10 mouse cellular contexts compared by ENCODE assay signal in the genomic region with DNA sequence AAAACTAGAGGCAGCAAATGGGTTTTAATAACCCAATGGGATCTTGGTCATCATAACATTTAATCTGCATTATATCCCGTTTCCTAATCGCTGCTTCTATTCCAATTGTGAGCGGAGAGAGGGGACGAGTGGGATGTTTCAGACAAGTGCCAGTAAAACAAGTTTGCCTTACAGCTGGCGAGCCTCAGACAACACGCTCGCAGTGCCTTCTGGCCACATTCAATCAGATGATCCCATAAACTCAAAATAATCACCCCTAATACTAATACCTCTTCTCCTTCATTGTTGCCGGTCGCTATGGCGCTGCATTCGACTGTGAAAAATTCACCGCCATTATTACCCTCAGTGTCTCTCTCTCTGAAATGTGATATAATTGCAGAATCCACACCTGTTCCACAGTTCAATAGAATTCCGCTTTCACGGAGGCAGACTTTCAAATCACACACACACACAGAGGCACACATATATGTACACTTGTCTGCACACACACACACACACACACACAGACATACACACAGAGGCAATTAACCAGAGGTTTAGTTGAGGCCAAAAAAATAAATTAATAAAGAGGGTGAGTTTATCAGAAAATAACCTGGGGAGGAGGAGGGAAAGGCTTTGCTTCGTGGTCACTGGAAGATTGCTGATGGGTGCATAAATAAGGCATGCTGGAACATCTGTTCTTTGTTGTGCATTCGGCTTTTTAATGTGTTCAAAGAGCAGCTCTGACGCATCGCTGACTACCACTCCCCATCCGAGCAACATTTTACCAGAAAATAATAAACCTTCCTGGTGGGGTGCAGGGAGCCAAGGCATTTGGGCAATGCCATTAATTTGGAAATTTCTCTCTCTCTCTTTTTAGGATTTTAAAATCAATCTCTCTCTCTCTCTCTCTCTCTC.
DNase-seq lines count a peak whose midpoint lies in the region; ATAC-seq and TF ChIP-seq lines count a peak whose summit lies in the region.
"Had no signal": no experiment of that assay in that cellular context is flagged by ENCODE, and none has a peak within 500 bp of the region (broad histone marks: within the 10 kb centered on the region; RNA-seq: fewer than 3 reads in every experiment).

No protein-coding gene starts in this region.

- WGBS in forebrain, embryonic 12.5 days = 48% methylated on average over 19 of the region's 19 CpGs
- 32% methylated on average over 19 of the region's 19 CpGs for WGBS in midbrain, postnatal 0 days
- 68% methylated on average over 19 of the region's 19 CpGs for WGBS in kidney, embryonic 14.5 days

- H3K4me3 ChIP-seq in forebrain, embryonic 12.5 days (replicated peaks) = no peak overlapping the region
- no peak overlapping the region for H3K4me3 ChIP-seq in midbrain, postnatal 0 days (ENCODE audit: low read depth, low read length)
- no peak overlapping the region for H3K4me3 ChIP-seq in kidney, embryonic 14.5 days (ENCODE audit: low read length)
- H3K4me3 ChIP-seq: megakaryocyte, embryonic 14.5 days had no signal

- H3K4me2 ChIP-seq in forebrain, embryonic 12.5 days = peak overlapping the region; percentile 21
- peak overlapping the region; percentile 20 for H3K4me2 ChIP-seq in midbrain, postnatal 0 days (ENCODE audit: low read depth, low read length, poor library complexity, severe bottlenecking)
- H3K4me2 ChIP-seq in kidney, embryonic 14.5 days (replicated peaks; ENCODE audit: low read depth, low read length) = no peak overlapping the region

- H3K4me1 ChIP-seq in forebrain, embryonic 12.5 days = peaks cover 11% of the 10 kb centered on the region
- no peaks in the 10 kb centered on the region for H3K4me1 ChIP-seq in midbrain, postnatal 0 days (ENCODE audit: insufficient read depth, low read length)
- no peaks in the 10 kb centered on the region for H3K4me1 ChIP-seq in kidney, embryonic 14.5 days (ENCODE audit: control insufficient read depth, insufficient read depth, low read length)
- H3K4me1 ChIP-seq: megakaryocyte, embryonic 14.5 days had no signal

- peak; percentile 6 to 42 for DNase-seq in layer of hippocampus, adult 18-20 months (ENCODE audit: low spot score in 2 of 2)
- no peak for DNase-seq in layer of hippocampus, adult 11-12 months (ENCODE audit: low spot score)
- peak; percentile 16 to 43 for DNase-seq in lung, adult 18-20 months
- peak; percentile 13 for DNase-seq in midbrain, postnatal 0 days (ENCODE audit: low spot score)
- no peak for DNase-seq in thymus, adult 18-20 months
- no peak for DNase-seq in gastrocnemius, postnatal 10 days

- no peak overlapping the region for H3K27ac ChIP-seq in forebrain, embryonic 12.5 days
- peak overlapping the region; percentile 21 for H3K27ac ChIP-seq in midbrain, postnatal 0 days (ENCODE audit: low read depth, low read length)
- no peak overlapping the region for H3K27ac ChIP-seq in kidney, embryonic 14.5 days (ENCODE audit: low read depth, low read length)

- H3K9me3 ChIP-seq in forebrain, embryonic 12.5 days = no peaks in the 10 kb centered on the region
- H3K9me3 ChIP-seq in midbrain, postnatal 0 days (ENCODE audit: low read length) = no peaks in the 10 kb centered on the region
- H3K9me3 ChIP-seq in kidney, embryonic 14.5 days (ENCODE audit: control insufficient read depth, low read length) = no peaks in the 10 kb centered on the region

- no peaks in the 10 kb centered on the region for H3K36me3 ChIP-seq in forebrain, embryonic 12.5 days (replicated peaks)
- H3K36me3 ChIP-seq in midbrain, postnatal 0 days (ENCODE audit: insufficient read depth, low read length) = no peaks in the 10 kb centered on the region
- H3K36me3 ChIP-seq in kidney, embryonic 14.5 days (ENCODE audit: control insufficient read depth, insufficient read depth, low read length) = no peaks in the 10 kb centered on the region

- no peak overlapping the region for H3K9ac ChIP-seq in forebrain, embryonic 12.5 days
- H3K9ac ChIP-seq in midbrain, postnatal 0 days (replicated peaks; ENCODE audit: low read length, poor library complexity, severe bottlenecking) = no peak overlapping the region
- no peak overlapping the region for H3K9ac ChIP-seq in kidney, embryonic 14.5 days (ENCODE audit: low read depth, low read length)

- H3K27me3 ChIP-seq in forebrain, embryonic 12.5 days = no peaks in the 10 kb centered on the region
- no peaks in the 10 kb centered on the region for H3K27me3 ChIP-seq in midbrain, postnatal 0 days (ENCODE audit: insufficient read depth, low read length)
- no peaks in the 10 kb centered on the region for H3K27me3 ChIP-seq in kidney, embryonic 14.5 days (ENCODE audit: control insufficient read depth, insufficient read depth, low read length)
- H3K27me3 ChIP-seq: megakaryocyte, embryonic 14.5 days had no signal

- TF ChIP-seq CTCF in midbrain, postnatal 0 days (IDR thresholded peaks at IDR 0.05) = no peak

- peak; percentile 71; the same call in 1 of the 2 replicates for ATAC-seq in forebrain, embryonic 12.5 days (ENCODE audit: low FRiP score)
- ATAC-seq in midbrain, postnatal 0 days (ENCODE audit: low FRiP score) = peak; percentile 55; the same call in 1 of the 2 replicates
- no peak for ATAC-seq in kidney, embryonic 14.5 days (ENCODE audit: low FRiP score, low TSS enrichment)
- ATAC-seq: CD4-positive, CD25-positive, alpha-beta regulatory T cell, adult 4 months had no signal

Comparison
In these comparisons a context has a peak if more than half of its experiments do, and no peak if none do; other contexts are left out.
1. DNase-seq: peak in layer of hippocampus, adult 18-20 months (2 of 2), lung, adult 18-20 months (2 of 2) and midbrain, postnatal 0 days (single experiment); none in layer of hippocampus, adult 11-12 months (single experiment), thymus, adult 18-20 months (0 of 2) and gastrocnemius, postnatal 10 days (single experiment).